Mouse (Mus musculus) E14TG2a.4 (cell line): Measurements from ENCODE around the gene Trim59.
"Not testable (repeated sequence)": the region's sequence is repeated elsewhere in the genome, so short reads cannot be mapped to it uniquely, and the experiment has no call there.

Experiments
- H3K27me3 ChIP-seq: 2 replicates; pipeline ENCODE4 v1.6.1; 2014; ENCODE audit warnings: low read length, control low read depth; ENCODE audit not compliant: insufficient read depth
- H3K36me3 ChIP-seq: 2 replicates; pipeline ENCODE4 v1.6.1; 2014; ENCODE audit warnings: low read length, control low read depth; ENCODE audit not compliant: insufficient read depth
- H3K4me1 ChIP-seq: replicated peaks from 2 replicates; pipeline ENCODE4 v1.6.1; 2014; ENCODE audit warnings: low read depth, low read length, control low read depth
- H3K4me3 ChIP-seq: replicated peaks from 2 replicates; pipeline ENCODE4 v1.5.1; 2014; ENCODE audit warnings: mild to moderate bottlenecking, low read length
- H3K9me3 ChIP-seq: 2 replicates; pipeline ENCODE4 v1.6.1; 2014; ENCODE audit warnings: low read length, control low read depth
- CTCF ChIP-seq: conservative IDR thresholded peaks from 2 replicates; pipeline ENCODE4 v1.5.1; 2014; ENCODE audit warnings: low read length
- NANOG ChIP-seq: IDR thresholded peaks from 2 replicates; pipeline ENCODE4 v1.6.1; 2014; ENCODE audit warnings: borderline replicate concordance, low read length, mixed read lengths
- POU5F1 ChIP-seq: IDR thresholded peaks from 2 replicates; pipeline ENCODE4 v1.6.1; 2014; ENCODE audit warnings: low read length, borderline replicate concordance

Trim59 gene

DNA sequence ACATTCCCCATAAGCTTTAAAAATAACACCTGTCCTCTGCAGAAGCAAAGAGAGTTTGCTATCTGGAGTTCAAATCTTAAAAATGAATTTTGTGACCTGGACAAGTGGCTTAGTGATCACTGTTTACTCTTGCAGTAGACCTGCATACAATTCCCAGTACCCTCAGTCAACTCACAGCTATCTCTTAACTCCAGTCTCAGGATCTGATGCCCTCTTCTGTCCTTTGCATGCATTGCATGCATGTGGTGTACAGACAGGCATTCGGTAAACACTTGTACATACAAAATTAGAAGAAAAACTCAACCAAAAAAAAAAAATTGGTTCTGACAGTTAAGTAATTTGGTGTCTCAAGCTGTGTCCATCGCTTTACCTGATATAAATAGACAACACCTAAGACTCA is 24.3 kb downstream of the Trim59 start:
- no peaks in the 10 kb centered on the region for H3K9me3 ChIP-seq
- TF ChIP-seq NANOG (no peak), CTCF (peak; percentile 43)
- no peaks in the 10 kb centered on the region for H3K27me3 ChIP-seq
- no peaks in the 10 kb centered on the region for H3K4me1 ChIP-seq
- no peak overlapping the region for H3K4me3 ChIP-seq
- peaks cover 94% of the 10 kb centered on the region for H3K36me3 ChIP-seq

DNA sequence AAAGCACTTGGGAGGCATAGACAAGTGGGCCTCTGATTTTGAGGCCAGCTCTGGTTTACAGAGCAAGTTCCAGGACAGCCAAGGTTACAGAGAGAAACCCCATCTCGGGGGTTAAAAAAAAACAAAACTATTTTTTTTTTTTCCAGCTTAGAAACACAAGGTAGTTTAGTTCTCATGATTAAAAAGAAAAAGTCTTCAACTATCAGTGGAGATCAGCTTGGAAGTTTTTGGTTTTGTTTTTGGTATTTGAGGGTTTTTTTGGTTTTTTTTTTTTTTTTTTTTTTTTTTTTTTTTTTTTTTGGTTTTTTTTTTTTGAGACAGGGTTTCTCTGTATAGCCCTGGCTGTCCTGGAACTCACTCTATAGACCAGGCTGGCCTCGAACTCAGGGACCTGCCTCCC is 25.9 kb downstream of the Trim59 start:
- H3K9me3 ChIP-seq, H3K4me1 ChIP-seq, H3K4me3 ChIP-seq, H3K27me3 ChIP-seq: not testable (repeated sequence)
- peaks cover 93% of the 10 kb centered on the region for H3K36me3 ChIP-seq

DNA sequence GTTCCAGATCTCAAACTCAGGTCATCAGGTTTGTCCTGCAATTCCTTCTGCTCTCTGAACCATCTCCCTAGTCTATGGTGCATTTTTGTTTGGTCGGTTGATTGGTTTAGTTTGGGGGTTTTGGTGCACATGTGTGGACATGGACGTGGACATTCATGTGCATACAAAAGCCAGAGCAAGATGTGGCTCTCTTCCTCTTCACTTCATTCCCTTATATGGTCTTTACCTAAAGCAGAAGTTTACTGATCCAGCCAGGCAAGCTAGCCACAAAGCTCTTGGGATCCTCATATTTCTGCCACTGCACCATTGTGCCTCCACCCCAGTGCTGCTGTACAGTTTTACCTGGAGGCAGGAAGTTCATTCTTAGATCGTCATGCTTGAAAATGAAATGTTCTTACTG is 27.4 kb downstream of the Trim59 start:
- peaks cover 4% of the 10 kb centered on the region; the same call in 1 of the 2 replicates for H3K4me1 ChIP-seq
- no peak for TF ChIP-seq POU5F1
- TF ChIP-seq NANOG, result no peak
- TF ChIP-seq CTCF, result no peak
- peaks cover 93% of the 10 kb centered on the region for H3K36me3 ChIP-seq
- H3K27me3 ChIP-seq, result no peaks in the 10 kb centered on the region
- no peaks in the 10 kb centered on the region for H3K9me3 ChIP-seq
- H3K4me3 ChIP-seq, result no peak overlapping the region

DNA sequence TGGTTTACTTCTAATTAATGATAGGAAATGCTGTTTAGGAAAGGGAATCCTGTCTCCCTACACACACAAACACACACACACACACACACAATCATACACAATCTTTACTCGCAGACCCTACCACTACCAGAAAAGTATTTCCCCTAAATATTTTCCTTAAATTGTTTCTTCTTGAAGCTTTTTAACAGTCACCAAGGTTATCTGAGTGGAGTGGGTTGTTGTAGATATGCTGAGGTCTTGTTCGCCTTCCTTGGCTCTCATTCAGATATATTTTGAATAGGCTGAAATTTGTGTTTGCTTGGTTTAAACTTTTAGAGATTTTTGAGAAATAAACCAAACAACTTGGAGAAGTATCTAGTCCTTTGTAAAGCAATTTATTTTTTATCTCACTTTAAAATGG is 35.7 kb downstream of the Trim59 start:
- H3K9me3 ChIP-seq, result no peaks in the 10 kb centered on the region
- H3K36me3 ChIP-seq, result peaks cover 56% of the 10 kb centered on the region
- no peak overlapping the region for H3K4me3 ChIP-seq
- peaks cover 27% of the 10 kb centered on the region for H3K4me1 ChIP-seq
- H3K27me3 ChIP-seq, result no peaks in the 10 kb centered on the region
- TF ChIP-seq NANOG (no peak), POU5F1 (no peak), CTCF (no peak)

DNA sequence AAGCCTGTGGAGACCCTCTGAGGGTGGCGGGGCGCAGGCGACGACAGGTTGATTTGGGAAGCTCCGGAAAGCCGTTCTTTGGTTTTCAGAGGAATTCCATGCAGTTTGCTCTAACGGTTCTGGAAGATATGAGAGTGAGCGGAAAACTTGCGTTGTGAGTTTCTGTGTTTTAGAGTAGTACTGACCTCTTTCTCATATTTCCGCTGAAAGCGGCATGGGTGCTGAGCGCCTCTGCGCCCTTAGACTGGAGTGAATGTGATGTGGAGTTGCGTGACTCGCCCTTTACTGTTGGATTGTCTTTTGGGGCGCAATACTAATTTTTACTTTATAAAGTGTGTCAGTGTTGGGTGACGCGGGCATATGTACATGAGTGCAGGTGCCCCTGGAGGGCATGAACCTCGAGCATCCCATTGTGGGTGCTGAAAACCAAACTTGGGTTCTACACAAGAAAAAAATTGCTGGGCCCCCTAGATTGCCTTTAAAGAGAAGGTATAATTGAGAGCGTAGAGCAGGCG is 38.3 kb downstream of the Trim59 start:
- no peaks in the 10 kb centered on the region for H3K27me3 ChIP-seq
- TF ChIP-seq CTCF, result no peak
- no peak for TF ChIP-seq NANOG
- TF ChIP-seq POU5F1, result no peak
- H3K9me3 ChIP-seq, result no peaks in the 10 kb centered on the region
- peaks cover 27% of the 10 kb centered on the region for H3K4me1 ChIP-seq
- peaks cover 36% of the 10 kb centered on the region for H3K36me3 ChIP-seq
- peak overlapping the region; percentile 100 for H3K4me3 ChIP-seq

DNA sequence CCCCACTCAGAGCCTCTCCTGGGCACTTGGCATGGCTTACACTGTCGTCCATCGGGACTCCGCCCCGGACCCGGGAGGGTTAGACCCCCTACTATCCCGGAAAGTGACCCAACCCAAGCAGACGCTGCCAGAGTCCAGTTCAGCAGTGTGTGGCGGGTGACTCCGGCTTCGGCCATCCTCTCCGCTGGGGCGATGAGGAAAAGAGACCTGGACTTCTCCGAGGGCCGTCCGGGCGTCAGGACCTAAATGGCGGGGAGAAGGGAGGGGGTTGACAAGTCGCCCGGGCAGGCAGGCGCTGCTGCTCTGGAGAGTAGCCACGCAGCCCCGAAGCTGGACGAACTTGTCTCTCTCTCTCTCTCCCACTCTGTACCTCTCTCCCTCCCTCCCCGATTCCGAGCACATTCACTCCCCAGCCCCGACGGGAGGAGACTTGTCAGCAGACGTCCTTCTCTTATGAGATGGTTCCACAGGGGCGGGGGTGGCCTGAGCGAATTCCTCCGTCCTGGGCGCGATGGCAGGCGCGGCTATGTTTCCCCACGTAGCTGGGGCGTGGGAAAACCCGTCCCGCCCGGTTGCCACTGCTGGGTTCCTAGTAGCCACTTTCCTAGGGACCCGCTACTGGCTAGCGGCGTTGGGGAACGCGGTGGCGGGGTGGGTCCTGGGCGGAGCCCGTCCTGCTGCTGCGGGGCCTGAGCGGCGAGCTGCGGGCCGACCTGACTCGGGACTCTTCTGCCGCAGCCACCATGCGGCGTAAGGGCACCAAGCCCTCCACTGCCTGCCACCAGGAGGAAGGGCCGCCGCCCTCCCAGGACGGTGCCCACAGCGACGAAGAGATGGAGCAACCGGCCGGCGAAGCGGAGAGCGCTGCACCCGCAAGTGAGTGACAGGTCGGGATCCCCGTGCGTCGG is 39.0 kb downstream of the Trim59 start:
- H3K4me3 ChIP-seq, result peak overlapping the region; percentile 100
- no peaks in the 10 kb centered on the region for H3K27me3 ChIP-seq
- no peaks in the 10 kb centered on the region for H3K9me3 ChIP-seq
- H3K36me3 ChIP-seq, result peaks cover 36% of the 10 kb centered on the region
- TF ChIP-seq POU5F1 (no peak), CTCF (no peak), NANOG (no peak)
- peaks cover 27% of the 10 kb centered on the region for H3K4me1 ChIP-seq

DNA sequence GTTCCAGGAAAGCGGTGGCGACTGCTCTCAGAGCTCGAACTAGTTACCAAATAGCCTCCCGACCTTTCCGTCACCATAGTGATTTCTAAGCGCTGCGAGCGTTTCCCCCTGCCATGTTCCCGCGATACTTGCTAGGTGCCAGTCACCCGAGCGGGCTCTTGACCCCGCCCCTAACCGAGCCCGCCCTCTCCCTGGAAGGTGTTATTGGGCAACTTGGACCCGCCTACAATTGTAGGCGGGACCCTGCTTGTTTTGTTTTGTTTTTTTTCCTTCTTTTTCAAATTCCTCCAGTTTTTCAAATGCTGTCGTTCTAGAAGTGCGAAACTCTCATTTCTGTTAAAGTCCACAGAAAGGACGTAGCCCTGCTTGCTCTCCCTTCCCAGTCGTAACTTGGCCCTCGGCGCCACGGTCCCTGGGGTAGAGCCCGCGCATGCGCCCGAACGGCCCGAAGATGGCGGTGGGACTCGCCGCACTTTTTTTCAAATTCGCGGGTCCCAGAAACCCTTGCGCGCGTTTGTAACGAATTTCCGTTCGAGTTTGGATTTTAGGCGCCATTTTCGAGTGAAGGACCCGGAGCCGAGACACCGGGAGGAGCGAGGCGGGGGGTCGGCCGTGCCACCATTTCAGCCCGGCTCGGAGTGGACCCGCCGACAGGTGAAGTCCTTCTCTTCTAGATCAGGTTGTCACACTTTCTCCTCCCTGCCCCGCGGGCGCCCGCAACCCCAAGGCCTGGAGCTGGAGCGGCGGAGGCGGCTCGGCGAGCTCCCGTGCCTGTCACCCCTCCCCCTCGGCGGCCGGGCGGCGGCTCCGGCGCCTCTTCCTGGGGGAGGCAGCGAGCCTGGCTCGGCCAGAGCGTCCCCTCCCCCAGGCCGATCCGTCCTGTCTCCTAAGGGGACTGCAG is 39.9 kb downstream of the Trim59 start, which contains the start of the genes Ift80 and Smc4:
Gene Ift80 (minus strand): TSS at position 134 of the 901 bp plus-strand sequence.
Gene Smc4 (plus strand): TSS at position 302 of the 901 bp plus-strand sequence.
- peaks cover 27% of the 10 kb centered on the region for H3K4me1 ChIP-seq
- H3K9me3 ChIP-seq, result no peaks in the 10 kb centered on the region
- peaks cover 31% of the 10 kb centered on the region for H3K36me3 ChIP-seq
- H3K4me3 ChIP-seq, result peak within 1 kb of the TSS; percentile 100
- TF ChIP-seq CTCF (no peak), NANOG (no peak), POU5F1 (no peak)
- no peaks in the 10 kb centered on the region for H3K27me3 ChIP-seq

DNA sequence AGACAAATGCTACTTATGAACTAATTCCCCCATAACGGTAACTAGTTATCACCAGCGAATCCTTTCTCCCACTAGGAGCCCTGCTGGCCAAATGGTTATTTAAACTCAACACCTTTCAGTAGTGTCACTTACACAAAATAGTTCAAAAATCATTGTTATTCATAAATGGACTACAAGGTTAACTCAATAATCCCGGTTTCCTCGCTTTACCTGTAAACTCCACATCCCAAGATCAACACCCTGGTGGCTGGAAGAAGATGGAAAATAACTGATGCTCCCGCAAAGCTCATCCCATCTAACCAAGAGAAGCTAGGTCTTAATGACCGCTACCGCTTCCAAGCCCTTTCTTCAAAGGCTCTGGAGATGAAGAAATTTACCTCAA is 40.5 kb downstream of the Trim59 start:
- Histone ChIP-seq H3K4me1 (peaks cover 27% of the 10 kb centered on the region), H3K9me3 (no peaks in the 10 kb centered on the region), H3K4me3 (peak overlapping the region; percentile 100), H3K36me3 (peaks cover 26% of the 10 kb centered on the region), H3K27me3 (no peaks in the 10 kb centered on the region)
- TF ChIP-seq CTCF, result no peak; the same call in 1 of the 2 replicates
- TF ChIP-seq POU5F1, result no peak
- TF ChIP-seq NANOG, result no peak

DNA sequence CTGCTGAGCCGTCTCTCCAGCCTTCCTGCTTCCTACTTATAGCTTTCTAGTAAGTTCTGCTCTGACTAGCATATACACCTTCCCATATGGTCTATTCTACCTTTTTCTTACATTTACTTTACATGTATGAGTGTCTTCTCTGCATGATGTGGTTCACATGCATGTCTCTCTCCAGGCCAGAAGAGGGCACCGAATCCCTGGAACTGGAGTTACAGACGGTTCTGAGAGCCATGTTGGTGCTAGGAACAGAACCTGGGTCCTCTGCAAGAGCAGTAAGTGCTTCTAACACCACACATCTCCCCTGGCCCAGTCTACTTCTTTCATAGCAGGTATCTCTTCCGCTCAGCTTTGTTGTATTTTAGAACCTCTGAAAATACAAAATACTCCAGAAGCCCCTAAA is 41.8 kb downstream of the Trim59 start:
- TF ChIP-seq NANOG (no peak), CTCF (peak; percentile 19; the same call in 1 of the 2 replicates), POU5F1 (no peak)
- H3K4me1 ChIP-seq, result peaks cover 19% of the 10 kb centered on the region
- H3K36me3 ChIP-seq, result peaks cover 15% of the 10 kb centered on the region
- H3K4me3 ChIP-seq, result no peak overlapping the region
- no peaks in the 10 kb centered on the region for H3K27me3 ChIP-seq
- no peaks in the 10 kb centered on the region for H3K9me3 ChIP-seq
